Mouse (Mus musculus) ovary, postnatal 14 days (tissue): ENCODE results near the gene Dcxr.
"Not testable (repeated sequence)": the region's sequence is repeated elsewhere in the genome, so short reads cannot be mapped to it uniquely, and the experiment has no call there.

Experiments used
- DNase-seq: peaks from one replicate; pipeline ENCODE4 v3.0.0; 2022; ENCODE audit warnings: low spot score

The Dcxr gene

GRCm38 (mm10) chr11:120707969-120708368 is 19.1 kb downstream of the Dcxr start:
- no peak for DNase-seq

GRCm38 (mm10) chr11:120707225-120707624 is 19.9 kb downstream of the Dcxr start:
- no peak for DNase-seq

DNA sequence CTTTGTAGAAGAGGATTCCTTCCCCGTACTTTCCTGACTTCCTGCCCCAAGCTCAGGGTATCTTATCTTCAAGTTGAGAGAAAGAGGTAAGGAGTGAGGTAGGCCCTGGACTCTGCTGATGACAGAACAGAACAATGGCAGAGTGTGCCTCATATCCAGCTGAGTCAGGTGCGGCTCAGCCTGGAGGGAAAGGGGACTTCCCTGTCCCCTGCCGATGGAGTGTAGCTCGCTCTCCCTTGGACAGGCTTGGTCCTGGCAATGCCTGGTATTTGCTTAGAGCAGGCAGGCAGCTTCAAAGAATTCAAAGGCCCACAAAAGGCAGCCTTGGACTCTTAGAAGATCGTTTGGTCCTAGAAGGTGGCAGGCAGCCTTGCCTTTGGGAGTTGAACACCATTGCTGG is 21.0 kb downstream of the Dcxr start:
- no peak for DNase-seq

- DNase-seq: no peak
Observed at GRCm38 (mm10) chr11:120704486-120705325, 22.4 kb downstream of the Dcxr start.

DNA sequence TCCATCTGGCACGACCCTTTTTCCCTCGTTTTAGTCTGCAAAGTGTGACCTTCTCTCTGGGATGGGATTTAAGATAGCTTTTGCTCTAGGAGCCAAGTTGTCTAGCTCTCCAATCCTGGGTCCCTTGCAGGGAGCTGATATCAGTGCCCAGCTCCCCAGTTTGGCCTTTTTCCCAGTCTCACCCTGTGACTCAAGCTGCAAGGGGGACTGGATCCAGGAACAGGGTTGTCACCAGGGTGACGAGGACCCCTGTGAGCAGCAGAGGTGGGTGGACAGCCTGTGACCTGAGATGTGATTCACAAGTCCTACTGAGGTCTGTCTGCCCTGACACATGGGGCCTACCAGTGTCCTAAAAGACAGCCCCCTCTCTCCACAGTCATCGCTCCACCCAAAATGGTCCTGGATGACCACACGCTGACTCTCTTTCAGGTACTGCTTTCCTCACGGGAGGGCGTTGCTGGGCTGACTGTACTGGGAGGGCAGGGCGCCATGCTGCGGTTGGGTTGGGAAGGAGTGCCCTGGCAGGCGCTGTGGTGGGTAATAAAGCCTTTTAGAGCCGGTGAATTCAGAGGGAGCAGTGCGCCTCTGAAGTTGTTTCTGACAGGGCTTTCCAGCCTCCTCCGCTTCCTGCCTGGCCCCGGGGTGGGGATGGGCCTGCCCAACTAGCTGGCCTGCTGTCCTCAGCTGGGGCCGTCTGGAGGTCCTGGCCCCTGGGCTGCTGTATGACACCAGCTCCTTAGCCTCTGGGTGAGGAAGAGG is 23.2 kb downstream of the Dcxr start:
- DNase-seq: no peak

- no peak for DNase-seq
Observed at GRCm38 (mm10) chr11:120697741-120698140, 29.3 kb downstream of the Dcxr start.

GRCm38 (mm10) chr11:120696568-120696967 is 30.5 kb downstream of the Dcxr start:
- DNase-seq: no peak

DNA sequence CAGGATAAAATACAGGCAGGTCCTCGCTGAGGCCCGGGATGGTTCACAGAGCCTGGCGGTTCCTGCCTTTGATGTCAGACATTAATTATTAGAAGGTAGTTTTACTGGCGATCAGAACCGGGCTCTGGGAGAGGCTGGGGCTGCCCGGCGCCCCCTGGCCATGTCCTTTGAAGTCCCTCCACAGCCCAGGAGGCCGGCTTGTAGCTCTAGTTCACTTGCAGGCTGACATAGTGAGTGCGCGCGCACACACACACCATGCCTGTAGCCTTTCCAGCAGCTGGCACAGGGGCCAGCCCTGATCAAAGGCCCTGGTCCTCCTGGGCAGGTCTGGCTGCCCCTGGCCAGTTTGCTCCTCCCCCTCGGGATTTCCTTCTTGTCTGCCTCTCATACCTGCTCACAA is 31.4 kb downstream of the Dcxr start:
- DNase-seq: no peak

GRCm38 (mm10) chr11:120695184-120695583 is 31.9 kb downstream of the Dcxr start:
- no peak for DNase-seq

- DNase-seq: no peak
Observed at GRCm38 (mm10) chr11:120693461-120693860, 33.6 kb downstream of the Dcxr start.

GRCm38 (mm10) chr11:120692471-120693011 is 34.5 kb downstream of the Dcxr start:
- DNase-seq: no peak

DNA sequence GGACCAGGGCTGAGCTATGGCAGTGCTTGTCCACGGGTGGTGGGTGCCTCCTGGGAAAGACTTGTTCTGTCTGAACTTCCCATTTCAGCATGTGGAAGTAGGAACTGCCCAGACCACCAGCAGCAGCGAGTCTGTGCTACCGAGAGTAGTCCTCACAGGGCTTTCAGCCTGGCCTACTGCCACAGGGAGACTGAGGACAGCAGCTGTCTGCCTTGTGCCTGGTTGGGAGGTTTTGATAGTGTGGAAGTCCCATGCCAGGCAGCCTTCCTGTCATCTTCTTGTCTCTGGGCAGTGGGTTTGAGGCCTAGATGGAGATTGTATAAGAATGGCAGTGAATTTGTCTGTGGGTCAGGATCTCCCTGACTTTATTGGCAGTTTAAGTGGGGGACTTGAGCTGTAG is 37.7 kb downstream of the Dcxr start:
- DNase-seq: no peak

- DNase-seq: no peak
Observed at GRCm38 (mm10) chr11:120686650-120687272, 40.3 kb downstream of the Dcxr start.

GRCm38 (mm10) chr11:120684660-120685059 is 42.4 kb downstream of the Dcxr start:
- DNase-seq: no peak

DNA sequence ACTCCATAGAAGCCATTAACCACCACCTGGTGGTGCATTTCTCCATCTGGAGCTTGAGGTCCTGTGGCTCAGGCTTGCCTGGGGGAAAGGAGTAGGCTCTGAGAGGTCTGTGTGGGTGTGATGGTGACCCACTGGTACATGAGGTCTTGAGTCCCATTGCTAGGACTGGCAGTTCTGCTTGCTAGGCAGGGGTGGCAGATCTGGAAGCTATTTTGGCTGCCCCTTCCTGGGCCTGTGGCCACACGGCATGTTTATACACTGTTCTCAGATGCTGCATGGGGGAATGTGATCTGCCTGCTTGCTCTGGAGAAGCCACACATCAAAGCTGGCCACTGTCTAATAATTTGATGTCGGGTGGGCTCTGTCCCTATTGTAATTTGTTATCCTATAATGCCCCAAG is 43.0 kb downstream of the Dcxr start:
- DNase-seq: no peak

GRCm38 (mm10) chr11:120683536-120683935 is 43.5 kb downstream of the Dcxr start:
- no peak for DNase-seq

- no peak for DNase-seq
Observed at GRCm38 (mm10) chr11:120682683-120683082, 44.4 kb downstream of the Dcxr start.

GRCm38 (mm10) chr11:120679909-120680308 is 47.2 kb downstream of the Dcxr start:
- no peak for DNase-seq

DNA sequence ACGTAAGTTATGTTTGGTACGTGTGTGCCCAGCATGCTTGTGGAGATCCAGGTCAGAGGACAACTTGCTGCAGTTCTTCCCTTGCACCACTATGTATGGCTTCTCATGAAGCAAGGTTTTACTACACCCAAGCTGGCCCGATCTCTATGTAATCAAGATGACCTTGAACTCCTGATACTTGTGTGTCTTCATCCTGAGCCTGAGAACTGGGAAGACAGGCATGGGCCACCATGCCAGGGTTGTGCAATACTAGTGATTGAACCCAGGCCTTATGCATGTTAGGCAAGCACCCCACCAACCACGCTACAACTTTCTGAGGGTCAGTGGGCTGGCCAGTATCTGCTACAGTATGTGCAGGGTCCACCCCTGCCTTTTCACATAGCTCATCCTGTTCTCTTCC is 50.1 kb downstream of the Dcxr start:
- no peak for DNase-seq

DNA sequence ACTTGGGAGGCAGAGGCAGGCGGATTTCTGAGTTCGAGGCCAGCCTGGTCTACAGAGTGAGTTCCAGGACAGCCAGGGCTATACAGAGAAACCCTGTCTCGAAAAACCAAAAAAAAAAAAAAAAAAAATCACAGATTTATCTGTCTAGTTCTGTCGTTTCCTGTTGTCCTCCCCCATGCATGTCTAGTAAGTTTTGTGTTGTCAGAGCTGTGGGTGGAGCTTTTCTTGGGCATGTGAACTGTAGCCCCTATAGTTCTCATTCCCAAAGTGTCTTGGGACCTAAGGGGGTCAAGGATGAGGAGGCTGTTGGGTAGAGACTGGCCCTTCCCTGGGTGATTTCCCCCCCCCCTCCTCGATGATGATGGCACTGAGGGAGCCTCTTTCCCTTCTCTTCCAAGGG is 51.2 kb downstream of the Dcxr start:
- not testable (repeated sequence) for DNase-seq
